Mouse (Mus musculus): Measurements from ENCODE around the gene Calr.

GRCm38 (mm10) chr8:84872309-84872965, 25.7 kb upstream of the Calr start:
- no peak for TF ChIP-seq POLR2A (IDR thresholded peaks at IDR 0.05; ENCODE audit: low read depth, low read length)
- TF ChIP-seq CTCF (IDR thresholded peaks at IDR 0.05; ENCODE audit: extremely low read depth, insufficient read depth, insufficient read length, insufficient replicate concordance): no peak
